Mouse (Mus musculus): ENCODE data around the gene Snx5.

- TF ChIP-seq CTCF (IDR thresholded peaks at IDR 0.05; ENCODE audit: borderline replicate concordance, extremely low read depth, insufficient read depth, insufficient read length) (no peak), POLR2A (IDR thresholded peaks at IDR 0.05; ENCODE audit: borderline replicate concordance, extremely low read depth, insufficient read depth, insufficient read length, poor library complexity, severe bottlenecking) (no peak)
Measured at GRCm38 (mm10) chr2:144295145-144295735, 24.5 kb upstream of the Snx5 start.

Measured in brain, embryonic 14.5 days (tissue).